Mouse (Mus musculus) kidney, adult 2 months (tissue): ENCODE data around the gene March10. TPM values are rescaled to one million over a fixed set of nuclear protein-coding genes. Genes with fewer than 3 reads are reported as not detected.
A peak's percentile ranks its signal among the peaks of the same experiment; 100 is the strongest.

Source experiments
- DNase-seq: peaks from one replicate; pipeline ENCODE4 v3.0.0; 2021
- H3K27ac ChIP-seq: fragments of 200-500 bp; 2 replicates; pipeline ENCODE4 v1.5.1; 2012; ENCODE audit warnings: low read depth, low read length, control low read depth, inconsistent platforms; ENCODE audit not compliant: insufficient read depth
- H3K27me3 ChIP-seq: fragments of 200-500 bp; replicated peaks from 2 replicates; pipeline ENCODE4 v1.6.1; 2012; ENCODE audit warnings: mild to moderate bottlenecking, moderate library complexity, low read length, inconsistent platforms; ENCODE audit not compliant: control insufficient read depth, insufficient read depth
- H3K36me3 ChIP-seq: fragments of 200-500 bp; 2 replicates; pipeline ENCODE4 v1.6.1; 2012; ENCODE audit warnings: mild to moderate bottlenecking, moderate library complexity, low read length, inconsistent platforms; ENCODE audit not compliant: control insufficient read depth, insufficient read depth
- H3K4me1 ChIP-seq: fragments of 200-500 bp; 2 replicates; pipeline ENCODE4 v1.6.1; 2011; ENCODE audit warnings: low read length; ENCODE audit not compliant: control insufficient read depth, insufficient read depth
- H3K4me3 ChIP-seq: fragments of 200-500 bp; 2 replicates; pipeline ENCODE4 v1.5.1; 2011; ENCODE audit warnings: mild to moderate bottlenecking, low read depth, low read length, control low read depth; ENCODE audit not compliant: insufficient read depth
- CTCF ChIP-seq: fragments of 200-500 bp; conservative IDR thresholded peaks from 2 replicates; pipeline ENCODE4 v1.5.1; 2011; ENCODE audit warnings: low read depth, mild to moderate bottlenecking, control low read depth, low read length, moderate library complexity, mixed read lengths; ENCODE audit not compliant: insufficient read depth, insufficient read length
- POLR2A ChIP-seq: fragments of 200-500 bp; IDR thresholded peaks from one replicate; pipeline ENCODE4 v1.6.1; 2011; ENCODE audit warnings: low read depth, low read length, control low read depth
- WGBS: fragments of 180-500 bp; shearing (Covaris S2); methylation state at CpG from one replicate; pipeline ENCODE4 v1.1.7; 2018; 5-methylcytosine and 5-hydroxymethylcytosine counted together
- polyA plus RNA-seq: library from polyadenylated mRNA; depleted of rRNA; stranded (reverse); fragments of >200 nt; gene quantifications from 2 replicates; pipeline ENCODE4 v1.2.3, GENCODE M21; 2012

The March10 gene
- polyA plus RNA-seq, 1 experiment, result 1.8 TPM

- no peaks in the 10 kb centered on the region for H3K36me3 ChIP-seq
- DNase-seq, result no peak
- no peaks in the 10 kb centered on the region for H3K4me1 ChIP-seq
- no peak for TF ChIP-seq POLR2A
- TF ChIP-seq CTCF, result no peak
- 63% methylated on average over 2 of the region's 2 CpGs for WGBS
- no peak overlapping the region for H3K4me3 ChIP-seq
- H3K27me3 ChIP-seq, result no peaks in the 10 kb centered on the region
- H3K27ac ChIP-seq, result no peak overlapping the region
Observed at GRCm38 (mm10) chr11:105388636-105389035, 67.9 kb downstream of the March10 start.

- 75% methylated on average over 9 of the region's 9 CpGs for WGBS
- Histone ChIP-seq H3K27ac (no peak overlapping the region), H3K4me1 (no peaks in the 10 kb centered on the region), H3K4me3 (no peak overlapping the region), H3K27me3 (no peaks in the 10 kb centered on the region), H3K36me3 (no peaks in the 10 kb centered on the region)
- TF ChIP-seq POLR2A (no peak), CTCF (no peak)
- no peak for DNase-seq
Observed at GRCm38 (mm10) chr11:105385266-105385665, 71.3 kb downstream of the March10 start.

- no peaks in the 10 kb centered on the region for H3K27me3 ChIP-seq
- 76% methylated on average over 1 of the region's 1 CpGs for WGBS
- peak; percentile 57 for DNase-seq
- no peaks in the 10 kb centered on the region for H3K36me3 ChIP-seq
- TF ChIP-seq POLR2A (no peak), CTCF (no peak)
- no peak overlapping the region for H3K4me3 ChIP-seq
- H3K4me1 ChIP-seq, result peaks cover 12% of the 10 kb centered on the region; the same call in 1 of the 2 replicates
- H3K27ac ChIP-seq, result no peak overlapping the region
Observed at GRCm38 (mm10) chr11:105375821-105376235, 80.7 kb downstream of the March10 start.

GRCm38 (mm10) chr11:105374526-105375175, 81.9 kb downstream of the March10 start:
- H3K4me1 ChIP-seq, result peaks cover 12% of the 10 kb centered on the region; the same call in 1 of the 2 replicates
- H3K4me3 ChIP-seq, result no peak overlapping the region
- H3K27ac ChIP-seq, result no peak overlapping the region; the same call in 1 of the 2 replicates
- no peak for DNase-seq
- WGBS, result 50% methylated on average over 10 of the region's 10 CpGs
- no peaks in the 10 kb centered on the region for H3K27me3 ChIP-seq
- TF ChIP-seq CTCF (no peak), POLR2A (no peak)
- H3K36me3 ChIP-seq, result no peaks in the 10 kb centered on the region

GRCm38 (mm10) chr11:105373881-105374280, 82.7 kb downstream of the March10 start:
- peak; percentile 80 for DNase-seq
- Histone ChIP-seq H3K4me1 (peaks cover 12% of the 10 kb centered on the region; the same call in 1 of the 2 replicates), H3K27ac (no peak overlapping the region), H3K4me3 (no peak overlapping the region), H3K27me3 (no peaks in the 10 kb centered on the region), H3K36me3 (no peaks in the 10 kb centered on the region)
- WGBS, result 67% methylated on average over 8 of the region's 8 CpGs
- no peak for TF ChIP-seq POLR2A
- TF ChIP-seq CTCF, result no peak

- TF ChIP-seq POLR2A (no peak), CTCF (no peak)
- Histone ChIP-seq H3K27ac (peak overlapping the region; percentile 63; the same call in 1 of the 2 replicates), H3K27me3 (no peaks in the 10 kb centered on the region), H3K4me3 (no peak overlapping the region), H3K36me3 (no peaks in the 10 kb centered on the region), H3K4me1 (peaks cover 12% of the 10 kb centered on the region; the same call in 1 of the 2 replicates)
- DNase-seq, result peak; percentile 75
- WGBS, result 35% methylated on average over 9 of the region's 9 CpGs
Observed at GRCm38 (mm10) chr11:105371818-105372217, 84.7 kb downstream of the March10 start.

GRCm38 (mm10) chr11:105369526-105370386, 86.8 kb downstream of the March10 start:
- WGBS, result 72% methylated on average over 13 of the region's 13 CpGs
- H3K27me3 ChIP-seq, result no peaks in the 10 kb centered on the region
- peak; percentile 51 for DNase-seq

More at GRCm38 (mm10) chr11:105369526-105370386, 86.8 kb downstream of the March10 start:
- H3K27ac ChIP-seq, result no peak overlapping the region
- TF ChIP-seq CTCF (no peak), POLR2A (no peak)
- no peaks in the 10 kb centered on the region for H3K36me3 ChIP-seq
- H3K4me1 ChIP-seq, result peaks cover 19% of the 10 kb centered on the region; the same call in 1 of the 2 replicates
- no peak overlapping the region for H3K4me3 ChIP-seq
